Mouse (Mus musculus): ENCODE measurements around the gene 4932411N23Rik.
"Not testable (repeated sequence)": the region's sequence is repeated elsewhere in the genome, so short reads cannot be mapped to it uniquely, and the experiment has no call there.

4932411N23Rik gene

DNA sequence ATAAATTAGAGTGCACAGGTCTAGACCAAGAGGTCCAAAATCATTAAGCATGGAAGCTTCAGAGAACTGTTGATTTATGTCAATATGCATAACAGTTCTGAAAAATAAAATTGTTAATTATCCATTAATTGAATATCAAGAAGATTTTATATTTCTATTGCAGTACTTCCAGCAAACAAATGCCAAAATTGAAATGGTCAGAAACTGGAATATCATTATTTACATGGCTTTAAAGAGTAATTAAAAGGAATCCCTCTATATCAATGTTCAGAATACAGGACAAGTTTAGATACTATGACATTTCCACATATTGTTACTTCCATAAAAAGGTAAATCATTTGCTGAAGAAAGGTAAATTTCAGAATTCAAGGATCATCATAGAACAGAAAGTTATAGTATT is at the start of gene 4932411N23Rik:
TSS of gene 4932411N23Rik (minus strand) at position 101 of the 400 bp plus-strand sequence.
- DNase-seq (ENCODE audit: inconsistent ontology term), result no peak

- no peak for DNase-seq (ENCODE audit: inconsistent ontology term)
Measured at GRCm38 (mm10) chrX:126779895-126780294, 35.8 kb downstream of the 4932411N23Rik start.

GRCm38 (mm10) chrX:126777643-126778042 is 38.0 kb downstream of the 4932411N23Rik start:
- not testable (repeated sequence) for DNase-seq (ENCODE audit: inconsistent ontology term)

- DNase-seq (ENCODE audit: inconsistent ontology term), result not testable (repeated sequence)
Measured at GRCm38 (mm10) chrX:126774846-126775245, 40.8 kb downstream of the 4932411N23Rik start.

- DNase-seq (ENCODE audit: inconsistent ontology term), result not testable (repeated sequence)
Measured at GRCm38 (mm10) chrX:126773511-126773910, 42.2 kb downstream of the 4932411N23Rik start.

All from Muller cell, postnatal 12 days (primary cell).